Comparison of ENCODE assay signal across 17 mouse cellular contexts in genomic region chr7:112301052-112301451, GRCm38 (mm10).
DNase-seq lines count a peak whose midpoint lies in the region; ATAC-seq and TF ChIP-seq lines count a peak whose summit lies in the region.
"Had no signal": no experiment of that assay in that cellular context is flagged by ENCODE, and none has a peak within 500 bp of the region (broad histone marks: within the 10 kb centered on the region; RNA-seq: fewer than 3 reads in every experiment).

No protein-coding gene starts in this region.

- peak overlapping the region; percentile 99 for H3K27ac ChIP-seq in heart, embryonic 13.5 days (replicated peaks)
- no peak overlapping the region for H3K27ac ChIP-seq in liver, embryonic 14.5 days
- no peak overlapping the region for H3K27ac ChIP-seq in liver, embryonic 11.5 days (ENCODE audit: low read depth, low read length)
- H3K27ac ChIP-seq in embryonic fibroblast, embryonic 13.5 days (ENCODE audit: insufficient read depth, low read length), result peak overlapping the region; percentile 90; the same call in 1 of the 2 replicates
- H3K27ac ChIP-seq: forebrain, embryonic 15.5 days; hindbrain, embryonic 13.5 days; limb, embryonic 15.5 days; midbrain, embryonic 15.5 days; stomach, embryonic 15.5 days had no signal

- H3K4me2 ChIP-seq in heart, embryonic 13.5 days, result no peak overlapping the region
- no peak overlapping the region for H3K4me2 ChIP-seq in liver, embryonic 14.5 days (ENCODE audit: low read depth)
- no peak overlapping the region for H3K4me2 ChIP-seq in liver, embryonic 11.5 days
- H3K4me2 ChIP-seq: forebrain, embryonic 15.5 days; hindbrain, embryonic 13.5 days; limb, embryonic 15.5 days; midbrain, embryonic 15.5 days; stomach, embryonic 15.5 days had no signal

- no peak for TF ChIP-seq EP300 in liver, embryonic 14.5 days (IDR thresholded peaks at IDR 0.05; ENCODE audit: low read depth)

- no peaks in the 10 kb centered on the region for H3K9me3 ChIP-seq in heart, embryonic 13.5 days
- H3K9me3 ChIP-seq in liver, embryonic 14.5 days (ENCODE audit: control insufficient read depth, low read length), result no peaks in the 10 kb centered on the region
- H3K9me3 ChIP-seq in liver, embryonic 11.5 days (ENCODE audit: control insufficient read depth, low read length), result no peaks in the 10 kb centered on the region
- H3K9me3 ChIP-seq: forebrain, embryonic 15.5 days; hindbrain, embryonic 13.5 days; limb, embryonic 15.5 days; midbrain, embryonic 15.5 days; stomach, embryonic 15.5 days had no signal

- intact Hi-C loops in heart, postnatal 36 days (cut with DNase I), result loop anchor here (2.0 kb wide), 1 partner anchor 74 kb away; no protein-coding TSS in a partner anchor

- H3K4me1 ChIP-seq in heart, embryonic 13.5 days, result peaks cover 92% of the 10 kb centered on the region
- H3K4me1 ChIP-seq in liver, embryonic 14.5 days (replicated peaks; ENCODE audit: control insufficient read depth in 2 of 2, insufficient read depth in 2 of 2, low read length in 1 of 2), result peaks cover 0 to 15% of the 10 kb centered on the region in 2 experiments; a peak in 2 of 4 replicates
- peaks cover 21% of the 10 kb centered on the region for H3K4me1 ChIP-seq in liver, embryonic 11.5 days (replicated peaks; ENCODE audit: control insufficient read depth, insufficient read depth, low read length)
- H3K4me1 ChIP-seq in embryonic fibroblast, embryonic 13.5 days (ENCODE audit: control insufficient read depth, insufficient read depth, low read length), result peaks cover 43% of the 10 kb centered on the region
- H3K4me1 ChIP-seq: midbrain, embryonic 15.5 days had no signal

- no peak overlapping the region for H3K4me3 ChIP-seq in heart, embryonic 13.5 days
- H3K4me3 ChIP-seq in liver, embryonic 14.5 days (ENCODE audit: insufficient read depth in 1 of 2, low read depth in 2 of 2, low read length in 2 of 2), result no peak overlapping the region
- no peak overlapping the region for H3K4me3 ChIP-seq in liver, embryonic 11.5 days (ENCODE audit: low read depth, low read length)
- H3K4me3 ChIP-seq in embryonic fibroblast, embryonic 13.5 days (ENCODE audit: insufficient read depth, low read length), result no peak overlapping the region
- H3K4me3 ChIP-seq: forebrain, embryonic 15.5 days; hindbrain, embryonic 13.5 days; limb, embryonic 15.5 days; midbrain, embryonic 15.5 days; stomach, embryonic 15.5 days had no signal

- no peaks in the 10 kb centered on the region for H3K27me3 ChIP-seq in heart, embryonic 13.5 days (replicated peaks)
- no peaks in the 10 kb centered on the region for H3K27me3 ChIP-seq in liver, embryonic 14.5 days (ENCODE audit: control insufficient read depth, insufficient read depth, low read length)
- H3K27me3 ChIP-seq in liver, embryonic 11.5 days (replicated peaks; ENCODE audit: control insufficient read depth, insufficient read depth, low read length), result no peaks in the 10 kb centered on the region
- H3K27me3 ChIP-seq: forebrain, embryonic 15.5 days; limb, embryonic 15.5 days; midbrain, embryonic 15.5 days; stomach, embryonic 15.5 days had no signal

- H3K36me3 ChIP-seq in heart, embryonic 13.5 days, result peaks cover 55% of the 10 kb centered on the region
- no peaks in the 10 kb centered on the region for H3K36me3 ChIP-seq in liver, embryonic 14.5 days (replicated peaks; ENCODE audit: control insufficient read depth, insufficient read depth, low read depth)
- no peaks in the 10 kb centered on the region; the same call in 1 of the 2 replicates for H3K36me3 ChIP-seq in liver, embryonic 11.5 days (ENCODE audit: control insufficient read depth, insufficient read depth, low read length)
- H3K36me3 ChIP-seq: forebrain, embryonic 15.5 days; hindbrain, embryonic 13.5 days; limb, embryonic 15.5 days; midbrain, embryonic 15.5 days; stomach, embryonic 15.5 days had no signal

- no peak for TF ChIP-seq POLR2A in embryonic fibroblast, embryonic 13.5 days (IDR thresholded peaks at IDR 0.05; ENCODE audit: low read depth, low read length)

- DNase-seq in heart, postnatal 36 days, result no peak
- DNase-seq in liver, embryonic 14.5 days (ENCODE audit: low read depth in 3 of 3, low spot score in 3 of 3), result no peak
- no peak for DNase-seq in liver, embryonic 11.5 days (ENCODE audit: low spot score)
- DNase-seq in ES-CJ7 (ENCODE audit: low read depth, low spot score), result peak; percentile 11
- no peak for DNase-seq in ovary, adult 18-20 months (ENCODE audit: low spot score)
- DNase-seq: cerebellum, adult 11-12 months; gastrocnemius, postnatal 10 days; kidney, adult 8-10 months; right cerebral cortex, postnatal 4 days; thymus, postnatal 14 days had no signal

- no peak overlapping the region for H3K9ac ChIP-seq in heart, embryonic 13.5 days
- H3K9ac ChIP-seq in liver, embryonic 14.5 days (replicated peaks), result no peak overlapping the region
- H3K9ac ChIP-seq in liver, embryonic 11.5 days (ENCODE audit: low read depth, low read length), result no peak overlapping the region
- H3K9ac ChIP-seq: forebrain, embryonic 15.5 days; hindbrain, embryonic 13.5 days; limb, embryonic 15.5 days; midbrain, embryonic 15.5 days; stomach, embryonic 15.5 days had no signal

- ATAC-seq in heart, embryonic 13.5 days (ENCODE audit: extremely low read depth, insufficient number of reproducible peaks, low FRiP score, low TSS enrichment), result no peak
- no peak for ATAC-seq in liver, embryonic 14.5 days (ENCODE audit: insufficient read depth)
- no peak for ATAC-seq in liver, embryonic 11.5 days (replicated peaks; ENCODE audit: low FRiP score)
- ATAC-seq: forebrain, embryonic 15.5 days; midbrain, embryonic 15.5 days had no signal

- TF ChIP-seq CTCF in liver, embryonic 14.5 days (IDR thresholded peaks at IDR 0.05; ENCODE audit: low read depth), result peak; percentile 34
- TF ChIP-seq CTCF in embryonic fibroblast, embryonic 13.5 days (IDR thresholded peaks at IDR 0.05; ENCODE audit: borderline replicate concordance, insufficient read depth, low read length), result no peak

Comparison
In these comparisons a context has a peak if more than half of its experiments do, and no peak if none do; other contexts are left out.
1. H3K27ac ChIP-seq: peak in heart, embryonic 13.5 days (single experiment) and embryonic fibroblast, embryonic 13.5 days (single experiment); none in liver, embryonic 14.5 days (single experiment) and liver, embryonic 11.5 days (single experiment).